Mouse (Mus musculus): ENCODE measurements around the gene Cldn15.

Gene Cldn15

GRCm38 (mm10) chr5:136980974-136981373 is 14.6 kb downstream of the Cldn15 start:
- DNase-seq (ENCODE audit: low spot score in 2 of 2), result no peak

GRCm38 (mm10) chr5:136982338-136982930 is 16.0 kb downstream of the Cldn15 start:
- DNase-seq (ENCODE audit: low spot score in 2 of 2), result no peak

GRCm38 (mm10) chr5:136984828-136985227 is 18.4 kb downstream of the Cldn15 start:
- DNase-seq (ENCODE audit: low spot score in 2 of 2), result no peak

- peak; percentile 95 to 97 for DNase-seq (ENCODE audit: low spot score in 2 of 2)
These were observed 20.3 kb downstream of the Cldn15 start, which contains the start of gene Plod3 for GRCm38 (mm10) chr5:136986695-136987137. TSS of gene Plod3 (plus strand) at chr5:136987019.

- peak; percentile 81 to 82 for DNase-seq (ENCODE audit: low spot score in 2 of 2)
These were observed 20.9 kb downstream of the Cldn15 start for GRCm38 (mm10) chr5:136987138-136987933.

- DNase-seq (ENCODE audit: low spot score in 2 of 2), result no peak
These were observed 21.5 kb downstream of the Cldn15 start, which contains the start of gene Znhit1 for GRCm38 (mm10) chr5:136987934-136988271. TSS of gene Znhit1 (minus strand) at chr5:136988021.

GRCm38 (mm10) chr5:136988420-136988819 is 22.0 kb downstream of the Cldn15 start:
- peak in 1 of 2 experiments; percentile 48 for DNase-seq (ENCODE audit: low spot score in 2 of 2)

DNA sequence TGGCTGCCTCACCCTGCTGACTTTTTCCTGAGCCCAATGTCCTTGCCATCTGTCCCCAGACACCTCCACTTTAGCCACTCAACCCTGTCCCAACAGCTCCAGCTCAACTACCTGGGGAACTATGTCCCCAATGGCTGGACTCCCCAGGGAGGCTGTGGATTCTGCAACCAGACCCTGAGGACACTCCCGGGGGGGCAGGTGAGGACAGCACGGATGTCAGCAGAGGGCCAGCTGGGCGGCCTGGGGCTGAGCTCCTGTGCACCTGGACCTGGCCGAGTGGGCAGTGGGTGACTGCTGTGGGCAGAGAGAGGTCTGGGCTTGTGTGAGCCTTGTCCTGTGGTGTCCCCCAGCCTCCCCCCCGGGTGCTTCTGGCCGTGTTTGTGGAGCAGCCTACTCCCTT is 23.4 kb downstream of the Cldn15 start:
- DNase-seq (ENCODE audit: low spot score in 2 of 2), result no peak

DNA sequence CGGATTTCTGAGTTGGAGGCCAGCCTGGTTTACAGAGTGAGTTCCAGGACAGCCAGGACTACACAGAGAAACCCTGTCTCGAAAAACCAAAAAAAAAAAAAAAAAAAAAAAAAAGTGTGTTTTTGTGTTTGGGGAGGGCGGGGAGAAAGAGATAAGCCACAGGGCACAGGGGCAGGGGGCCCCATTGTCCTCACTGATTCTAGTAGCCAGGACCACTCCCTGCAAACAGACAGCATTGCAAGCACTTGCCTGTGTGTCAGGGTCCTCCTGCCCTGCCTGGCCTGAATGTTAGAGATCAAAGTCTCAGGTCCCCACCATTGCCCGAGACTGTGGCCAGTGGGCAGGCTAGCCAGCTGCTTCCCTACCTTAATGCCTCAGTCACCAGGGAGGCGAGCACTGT is 33.0 kb downstream of the Cldn15 start:
- no peak for DNase-seq (ENCODE audit: low spot score in 2 of 2)

DNA sequence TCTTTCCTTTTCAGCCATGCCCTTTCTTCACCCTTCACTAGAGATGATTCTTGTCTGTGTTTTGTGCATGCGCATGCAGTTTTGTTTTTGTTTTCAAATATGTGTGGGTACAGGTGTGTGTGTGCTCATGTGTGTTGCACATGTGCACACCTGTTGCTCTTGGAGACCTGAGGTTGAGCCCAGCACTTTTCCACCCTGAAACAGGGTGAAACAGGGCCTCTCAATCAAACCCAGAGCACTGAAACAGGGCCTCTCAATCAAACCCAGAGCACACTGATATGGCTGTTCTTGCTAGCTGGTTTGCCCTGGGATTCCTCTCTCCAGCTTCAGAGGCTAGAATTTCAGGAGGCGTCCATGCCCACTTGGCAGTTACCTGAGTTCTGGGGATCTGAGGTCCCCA is 34.2 kb downstream of the Cldn15 start:
- DNase-seq (ENCODE audit: low spot score in 2 of 2), result no peak

DNA sequence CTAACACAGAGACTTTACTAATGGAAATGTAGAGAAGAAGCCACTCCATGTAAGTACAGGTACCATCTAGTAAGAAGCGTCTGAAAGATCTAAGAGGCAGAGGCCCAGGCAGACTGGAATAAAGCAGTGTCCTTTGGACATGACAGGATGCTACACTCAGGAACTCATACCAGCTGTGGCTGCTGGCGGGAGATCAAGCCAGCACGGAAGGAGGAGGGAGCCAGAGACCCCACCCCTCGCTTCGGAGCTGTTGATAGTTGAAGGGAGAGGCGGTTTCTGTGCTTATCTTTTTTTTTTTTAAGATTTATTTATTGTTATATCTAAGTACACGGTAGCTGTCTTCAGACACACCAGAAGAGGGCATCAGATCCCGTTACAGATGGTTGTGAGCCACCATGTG is 40.9 kb downstream of the Cldn15 start:
- DNase-seq (ENCODE audit: low spot score in 2 of 2), result no peak

DNA sequence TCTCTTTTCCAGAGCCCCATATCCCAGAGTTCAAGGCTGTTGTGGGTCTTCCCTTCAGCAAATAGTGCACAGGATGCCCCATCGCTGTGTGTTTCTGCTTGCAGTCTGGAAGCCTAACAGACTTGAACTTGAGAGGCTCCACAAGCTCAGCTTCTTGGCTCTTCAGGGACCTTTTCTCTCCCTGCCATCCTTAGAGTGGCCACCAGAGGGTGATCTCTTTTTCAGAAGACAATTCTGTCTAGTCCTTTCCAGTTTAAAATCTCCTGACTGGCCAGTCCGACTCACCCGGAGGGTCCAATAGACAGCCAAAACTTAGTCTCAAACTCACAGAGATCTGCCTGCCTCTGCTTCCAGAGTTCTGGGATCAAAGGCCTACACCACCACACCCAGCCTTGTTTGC is 43.6 kb downstream of the Cldn15 start:
- no peak for DNase-seq (ENCODE audit: low spot score in 2 of 2)

- no peak for DNase-seq (ENCODE audit: low spot score in 2 of 2)
These were observed 46.1 kb downstream of the Cldn15 start for GRCm38 (mm10) chr5:137012401-137012950.

- no peak for DNase-seq (ENCODE audit: low spot score in 2 of 2)
These were observed 49.5 kb downstream of the Cldn15 start for GRCm38 (mm10) chr5:137015913-137016312.

DNA sequence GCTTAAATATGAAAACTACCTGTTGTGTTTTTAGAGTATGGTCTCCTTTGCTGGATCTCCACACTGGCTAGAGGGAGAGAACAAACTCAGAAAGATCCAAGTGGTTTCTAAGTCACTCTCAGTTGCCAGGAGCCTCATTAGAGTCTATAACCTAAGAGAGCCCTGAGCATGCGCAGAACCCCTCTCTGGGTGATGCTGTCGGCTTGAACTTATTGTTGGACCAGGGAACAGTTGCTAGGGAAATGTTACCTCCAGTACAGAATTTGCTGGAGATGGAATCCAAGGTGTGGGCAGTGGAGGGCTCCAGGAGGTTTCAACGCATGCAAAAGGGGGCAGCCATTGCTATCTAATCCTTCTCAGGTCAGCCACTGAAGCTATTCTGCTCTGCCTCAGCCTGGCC is 57.9 kb downstream of the Cldn15 start:
- no peak for DNase-seq (ENCODE audit: low spot score in 2 of 2)

DNA sequence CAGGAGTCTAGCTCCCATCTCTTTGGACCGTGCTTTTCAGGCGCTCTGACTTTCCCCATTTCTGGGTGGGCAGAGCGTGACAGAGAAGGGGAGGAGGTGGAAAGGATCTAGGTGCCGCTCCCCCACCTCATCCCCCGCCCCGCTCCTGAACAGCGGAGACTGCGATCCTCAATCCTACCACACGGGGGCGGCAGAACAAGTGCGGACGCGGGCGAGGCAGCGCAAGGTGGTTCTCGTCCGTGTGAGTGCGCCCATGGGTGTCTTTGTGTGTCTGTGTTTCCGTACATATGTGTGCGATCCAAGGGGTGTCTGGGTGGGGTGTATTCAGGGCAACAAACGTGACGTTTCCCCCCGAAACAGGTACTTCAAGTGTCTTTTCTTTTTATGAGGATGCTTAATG is 58.7 kb downstream of the Cldn15 start:
- DNase-seq (ENCODE audit: low spot score in 2 of 2), result peak in 1 of 2 experiments; percentile 76
